Mouse (Mus musculus): Measurements from ENCODE around the gene Tifab. TPM values are rescaled to one million over a fixed set of nuclear protein-coding genes. Genes with fewer than 3 reads are reported as not detected.

Tifab gene
- total RNA-seq, 2 experiments from 2014 or later, result 1.3 TPM

DNA sequence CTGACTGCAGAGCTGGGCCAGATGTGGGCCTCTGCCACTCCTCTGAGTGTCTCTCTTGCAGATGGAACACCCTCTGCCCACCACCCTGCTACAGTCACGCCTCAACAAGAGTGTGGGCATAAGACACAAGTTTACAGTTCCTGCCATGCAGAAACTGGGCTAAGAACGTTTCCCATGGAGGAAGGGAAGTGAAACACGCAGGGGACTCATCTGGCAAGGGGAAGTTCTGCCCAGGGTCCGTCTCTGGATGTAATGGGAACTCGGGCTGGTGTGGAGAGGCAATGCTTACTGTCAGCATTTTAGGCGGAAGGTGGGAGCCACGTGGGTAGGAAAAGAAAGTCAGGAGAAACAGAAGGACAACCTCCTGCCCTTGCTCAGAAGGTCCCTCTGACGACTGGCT is 2.7 kb upstream of the Tifab start:
- DNase-seq (ENCODE audit: low spot score in 2 of 2), result no peak

DNA sequence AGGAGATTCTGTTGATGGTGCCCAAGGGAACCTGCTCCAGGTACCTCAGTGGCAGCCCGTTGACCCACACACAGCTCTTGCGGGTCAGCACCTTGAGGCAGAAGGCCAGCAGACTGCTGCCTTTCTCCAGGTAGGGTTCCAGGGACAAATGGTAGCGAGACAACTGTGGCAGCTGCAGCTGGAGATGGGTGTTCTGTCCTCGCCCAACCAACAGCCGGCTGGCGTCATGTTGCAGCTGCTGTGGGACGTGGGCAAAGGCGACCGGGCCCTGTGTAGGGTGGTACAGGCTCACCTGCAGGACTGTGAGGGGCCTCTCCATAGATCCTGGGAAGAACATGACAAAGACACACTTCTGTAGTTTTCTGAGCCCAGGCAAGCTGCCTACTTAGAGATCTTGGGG is 2.4 kb downstream of the Tifab start:
- no peak for DNase-seq (ENCODE audit: low spot score in 2 of 2)

DNA sequence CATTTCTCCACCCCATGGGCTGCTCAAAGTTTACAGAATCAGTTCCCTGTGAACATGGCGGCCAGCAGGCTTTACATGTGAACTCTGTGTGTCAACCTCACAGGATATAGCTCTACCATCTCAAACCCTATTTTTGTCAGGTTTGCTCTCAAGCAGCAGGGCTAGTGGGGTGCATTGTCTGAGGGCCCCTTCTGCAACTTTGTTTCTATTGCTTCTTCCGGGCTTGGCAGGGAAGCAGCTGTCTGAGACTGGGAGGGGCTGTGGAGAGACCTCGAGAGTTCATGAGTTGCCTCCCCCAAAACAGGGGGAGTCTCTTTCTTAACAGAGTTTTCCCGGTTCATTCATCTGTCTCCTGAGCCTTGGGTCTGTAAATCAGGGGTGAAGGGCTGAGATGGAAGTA is 2.8 kb downstream of the Tifab start:
- DNase-seq (ENCODE audit: low spot score in 2 of 2), result no peak

DNA sequence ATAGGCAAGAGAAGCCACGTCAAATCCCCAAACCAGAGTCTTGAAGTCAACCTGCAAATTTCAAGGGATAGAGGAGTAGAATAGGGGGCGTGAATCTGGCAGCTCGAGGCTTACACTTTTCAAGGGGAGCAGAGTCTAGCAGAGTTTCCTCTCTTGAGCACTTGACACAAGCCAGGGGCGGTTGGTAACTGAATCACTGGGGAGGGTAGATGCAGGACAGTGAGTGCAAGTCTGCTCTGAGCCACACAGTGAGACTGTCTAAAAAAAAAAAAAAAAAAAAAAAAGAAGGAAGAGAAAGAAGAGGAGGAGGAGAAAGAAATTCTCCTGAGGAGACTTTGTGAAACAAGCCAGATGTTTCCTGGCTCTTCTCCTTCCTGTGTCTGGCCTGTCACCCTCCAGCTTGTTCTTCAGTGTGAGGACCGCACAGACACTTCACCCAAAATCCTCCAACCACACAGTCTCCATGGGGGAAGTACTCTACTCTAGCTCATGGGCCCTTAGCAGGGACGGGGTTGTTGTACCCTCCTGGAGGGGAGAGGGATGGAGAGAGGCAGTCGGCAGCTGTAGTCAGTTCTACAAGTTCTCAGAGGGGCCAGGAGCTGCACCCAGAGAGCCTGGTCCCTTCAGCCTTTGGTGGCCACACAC is 5.7 kb downstream of the Tifab start:
- no peak for DNase-seq (ENCODE audit: low spot score in 2 of 2)

- no peak for DNase-seq (ENCODE audit: low spot score in 2 of 2)
Observed at GRCm38 (mm10) chr13:56172106-56172505, 6.6 kb downstream of the Tifab start.

- DNase-seq (ENCODE audit: low spot score in 2 of 2), result no peak
Observed at GRCm38 (mm10) chr13:56168403-56168781, 10.3 kb downstream of the Tifab start.

- peak in 1 of 2 experiments; percentile 18 for DNase-seq (ENCODE audit: low spot score in 2 of 2)
Observed at GRCm38 (mm10) chr13:56167446-56168402, 11.0 kb downstream of the Tifab start.

DNA sequence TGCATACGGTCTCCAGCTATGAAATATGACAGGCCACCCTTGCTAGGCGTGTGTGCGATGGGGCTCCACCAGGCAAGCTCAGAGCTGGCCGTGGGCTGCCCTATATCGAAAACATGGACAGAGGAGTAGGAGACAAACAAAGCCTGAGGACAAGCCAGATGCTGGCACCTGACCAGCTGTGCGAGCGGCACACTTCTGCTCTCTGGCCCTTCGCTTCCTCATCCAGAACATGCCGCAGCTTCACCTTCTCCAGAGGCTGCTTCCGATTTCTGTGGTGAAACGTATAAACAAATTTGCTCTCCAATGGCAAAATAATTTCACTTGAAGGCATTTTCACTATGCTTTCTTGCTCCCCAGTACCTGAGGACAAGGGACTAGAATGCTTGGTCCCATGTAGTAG is 13.1 kb downstream of the Tifab start:
- DNase-seq (ENCODE audit: low spot score in 2 of 2), result no peak

DNA sequence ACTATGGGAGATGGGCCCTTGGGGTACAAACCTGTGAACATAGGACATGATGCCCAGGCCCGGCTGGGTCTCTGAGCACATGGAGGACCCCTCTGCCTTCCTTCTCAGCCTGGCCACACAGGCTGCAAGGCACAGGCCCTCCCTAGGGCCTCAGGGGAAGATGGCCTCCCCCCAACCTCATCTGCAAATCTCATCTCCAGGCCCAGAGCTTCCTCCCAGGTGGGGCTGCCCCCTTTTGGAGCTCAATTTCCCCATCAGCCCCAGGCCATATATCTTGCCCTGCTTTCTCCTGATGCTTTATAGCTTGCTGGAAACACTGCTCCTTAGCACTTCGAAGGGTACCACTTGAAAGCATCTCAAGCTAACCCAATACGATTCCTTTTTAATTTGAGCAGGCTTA is 14.3 kb downstream of the Tifab start:
- no peak for DNase-seq (ENCODE audit: low spot score in 2 of 2)

GRCm38 (mm10) chr13:56163751-56164150 is 14.9 kb downstream of the Tifab start:
- DNase-seq (ENCODE audit: low spot score in 2 of 2), result no peak

DNA sequence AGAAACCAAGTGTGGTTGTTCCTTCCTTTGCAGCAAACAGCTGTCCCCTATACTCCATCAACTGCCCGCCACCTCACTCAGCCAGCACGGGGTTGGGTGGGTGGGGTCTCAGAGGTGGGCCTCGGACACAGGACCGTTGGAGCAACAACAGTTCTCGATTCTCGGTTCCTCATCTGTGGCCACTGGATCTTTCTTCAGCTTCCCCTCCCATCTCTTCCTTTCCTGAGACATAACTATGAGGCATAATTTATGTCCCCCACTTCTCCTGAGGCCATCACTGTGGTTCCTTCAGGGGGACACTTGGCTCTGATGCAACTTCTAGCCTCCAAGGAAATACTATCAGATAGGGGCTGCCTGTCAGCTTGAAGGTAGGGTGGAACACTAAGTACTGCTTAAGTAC is 15.8 kb downstream of the Tifab start:
- DNase-seq (ENCODE audit: low spot score in 2 of 2), result no peak

DNA sequence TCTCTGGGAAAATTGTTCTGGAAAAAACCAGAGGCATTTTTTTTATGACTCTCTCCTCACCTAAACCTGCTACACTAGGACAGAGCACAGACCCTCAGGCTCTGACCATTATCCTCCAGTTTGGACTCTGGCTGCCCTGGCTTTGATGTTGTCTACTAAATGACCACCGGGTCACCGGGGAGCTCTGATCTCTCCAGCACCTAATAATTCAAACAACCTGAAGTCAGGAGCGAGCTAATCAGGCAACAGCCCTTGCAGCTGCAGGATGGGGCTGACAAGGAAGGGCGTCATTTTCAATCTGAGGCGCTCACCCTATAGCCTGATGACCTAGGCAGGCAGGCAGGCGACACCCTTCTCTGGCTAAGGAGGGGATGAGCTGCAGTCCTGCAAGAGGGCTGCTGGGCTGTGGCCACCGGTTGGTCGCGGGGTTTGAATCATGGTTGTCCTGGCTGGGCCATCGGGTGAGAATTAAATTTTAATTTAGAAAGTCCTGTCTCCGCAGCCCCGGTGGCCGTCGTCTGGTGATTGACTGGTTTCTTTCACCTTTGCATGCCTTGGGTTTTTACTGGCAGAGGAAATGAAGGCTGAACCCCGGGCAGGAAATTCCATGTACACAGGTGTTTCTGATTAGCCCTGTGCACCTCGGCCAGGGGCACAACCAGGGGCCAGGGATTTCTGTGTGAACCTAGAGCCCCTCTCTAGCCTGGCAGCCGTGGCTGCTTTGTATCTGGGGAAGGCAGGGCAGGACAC is 18.9 kb downstream of the Tifab start:
- DNase-seq (ENCODE audit: low spot score in 2 of 2), result no peak

GRCm38 (mm10) chr13:56159016-56159601 is 19.6 kb downstream of the Tifab start:
- DNase-seq (ENCODE audit: low spot score in 2 of 2), result no peak

DNA sequence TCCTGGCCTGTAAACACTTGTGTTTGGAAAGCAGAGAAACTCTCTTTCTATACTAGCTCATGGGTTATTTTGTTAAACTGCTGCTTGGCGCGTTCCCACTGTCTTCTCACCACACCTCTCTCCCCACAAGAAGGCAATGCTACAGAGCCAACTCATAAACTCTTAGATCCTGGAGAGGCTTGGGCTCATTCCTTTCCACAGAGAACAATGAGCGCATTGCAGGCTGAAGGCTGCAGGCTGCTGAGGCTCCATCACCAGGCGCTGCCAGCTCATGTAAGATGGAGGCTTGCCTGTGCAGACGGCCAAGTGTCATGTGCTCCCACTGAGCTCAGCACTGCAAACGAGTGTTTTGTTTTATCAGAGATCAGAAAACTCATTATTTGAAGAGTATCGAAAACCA is 23.0 kb downstream of the Tifab start:
- DNase-seq (ENCODE audit: low spot score in 2 of 2), result no peak

DNA sequence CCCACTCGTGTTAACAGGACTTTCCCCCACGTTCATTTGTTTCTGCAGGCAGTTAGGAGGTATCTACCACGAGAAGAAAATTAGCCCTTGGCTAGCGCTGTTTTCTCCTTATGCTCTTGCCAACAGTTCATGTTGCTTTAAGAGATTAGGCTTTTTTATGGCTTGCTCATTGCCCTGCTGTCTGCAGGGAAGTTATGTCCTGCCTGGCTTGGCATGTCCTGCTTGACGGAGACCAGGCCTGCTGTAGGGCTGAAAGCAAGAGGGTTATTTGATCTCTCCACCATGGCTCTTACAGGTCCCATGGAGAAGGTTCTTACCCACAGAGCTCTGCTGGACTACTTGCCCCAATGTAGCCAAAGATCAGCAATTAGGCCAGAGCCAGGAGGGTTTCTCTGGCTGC is 23.6 kb downstream of the Tifab start:
- no peak for DNase-seq (ENCODE audit: low spot score in 2 of 2)

GRCm38 (mm10) chr13:56152773-56153460 is 25.8 kb downstream of the Tifab start:
- DNase-seq (ENCODE audit: low spot score in 2 of 2), result no peak

GRCm38 (mm10) chr13:56151404-56152226 is 27.1 kb downstream of the Tifab start:
- DNase-seq (ENCODE audit: low spot score in 2 of 2), result peak; percentile 9 to 76

- DNase-seq (ENCODE audit: low spot score in 2 of 2), result no peak
Observed at GRCm38 (mm10) chr13:56145523-56145922, 33.2 kb downstream of the Tifab start.

DNA sequence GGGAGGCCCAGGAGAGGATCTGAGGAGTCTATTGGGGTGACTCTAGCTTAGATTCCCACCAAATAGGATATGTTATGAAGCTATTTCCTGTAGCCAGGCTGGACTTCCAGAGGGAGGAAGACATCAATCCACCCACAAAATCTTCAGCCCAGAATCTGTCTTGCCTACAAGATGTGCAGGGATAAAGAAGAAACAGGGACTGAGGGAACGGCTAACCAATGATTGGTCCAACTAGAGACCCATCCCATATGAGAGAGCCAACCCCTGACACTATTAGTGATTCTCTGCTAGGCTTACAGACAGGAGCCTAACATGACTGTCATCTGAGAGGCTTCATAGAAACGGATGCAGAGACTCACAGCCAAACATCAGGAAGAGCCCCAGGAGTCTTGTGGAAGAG is 34.7 kb downstream of the Tifab start:
- DNase-seq (ENCODE audit: low spot score in 2 of 2), result no peak

- no peak for DNase-seq (ENCODE audit: low spot score in 2 of 2)
Observed at GRCm38 (mm10) chr13:56143151-56143513, 35.6 kb downstream of the Tifab start.
